Mouse (Mus musculus): ENCODE measurements around the gene Oat. TPM values are rescaled to one million over a fixed set of nuclear protein-coding genes. Genes with fewer than 3 reads are reported as not detected.

The Oat gene
- total RNA-seq, 2 experiments from 2014 or later = 162 to 164 TPM

DNA sequence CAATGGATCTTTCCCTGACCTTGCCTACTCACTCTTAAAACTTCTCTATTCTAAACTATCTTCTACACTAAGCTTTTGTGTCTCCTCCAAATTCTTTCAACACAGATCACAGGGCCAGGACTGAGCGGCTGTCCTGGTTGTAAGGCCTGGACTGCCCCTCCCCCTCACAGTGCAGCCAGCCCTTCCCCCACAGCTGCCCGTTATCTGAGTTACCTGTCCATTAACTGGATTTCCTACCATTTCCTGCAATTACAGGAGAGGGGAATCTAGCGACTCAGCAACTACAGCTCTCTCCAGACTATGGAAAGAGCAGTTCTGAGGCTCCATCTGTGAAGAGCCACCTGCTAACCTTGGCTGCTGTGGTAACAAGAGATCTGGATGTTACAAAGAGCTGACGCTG lies 20.3 kb downstream of the Oat start:
- intact Hi-C loops (cut with DNase I) = loop anchor here (10.0 kb wide), 1 partner anchor 1001 kb away; no protein-coding TSS in a partner anchor
- no peak for DNase-seq (ENCODE audit: low spot score)

GRCm38 (mm10) chr7:132554091-132554490 lies 22.1 kb downstream of the Oat start:
- intact Hi-C loops (cut with DNase I) = loop anchor here (10.0 kb wide), 1 partner anchor 999 kb away; no protein-coding TSS in a partner anchor

DNA sequence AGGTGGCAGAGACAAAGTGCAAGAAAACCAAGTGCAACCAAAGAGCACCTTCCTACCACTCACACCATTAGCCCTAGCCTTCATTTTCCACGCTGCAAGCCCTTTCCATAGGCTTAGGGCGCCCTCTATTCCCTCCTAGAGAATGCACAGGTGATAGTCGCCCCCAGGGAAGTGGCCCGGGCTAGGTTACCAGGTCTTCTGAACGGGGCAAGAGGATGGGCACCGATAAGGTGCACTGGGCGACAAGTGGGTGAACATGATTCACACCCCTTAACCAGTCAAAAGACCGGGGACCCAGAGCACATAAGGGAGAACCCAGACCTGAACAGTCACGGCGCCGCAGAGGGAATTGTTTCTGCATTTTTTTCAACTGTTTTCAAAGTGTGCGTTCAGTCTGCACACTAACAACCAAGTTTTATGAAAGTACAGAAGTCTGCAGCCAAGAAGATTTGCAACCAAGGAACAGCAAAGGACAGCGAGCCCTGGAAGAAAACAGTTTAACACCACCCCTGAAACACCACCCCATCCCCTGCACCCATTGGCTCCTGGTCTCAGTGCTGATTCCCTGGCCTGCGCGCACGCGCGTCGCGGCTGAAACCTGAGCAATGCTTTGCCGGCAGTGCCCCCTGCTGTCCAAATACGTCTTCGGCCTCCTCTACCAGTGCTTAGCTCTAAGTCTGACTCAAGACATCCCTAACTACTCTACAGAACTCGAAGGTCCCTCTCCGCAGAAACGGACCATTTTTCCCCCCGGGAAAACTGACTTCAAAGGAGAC lies 24.7 kb downstream of the Oat start:
- intact Hi-C loops (cut with DNase I) = loop anchor here (1.0 to 10.0 kb wide), 5 partner anchors 75 to 997 kb away; partner anchors contain the start of gene Chst15
- peak; percentile 85 for DNase-seq (ENCODE audit: low spot score)

More at GRCm38 (mm10) chr7:132554091-132554490, 22.1 kb downstream of the Oat start:
- no peak for DNase-seq (ENCODE audit: low spot score)

DNA sequence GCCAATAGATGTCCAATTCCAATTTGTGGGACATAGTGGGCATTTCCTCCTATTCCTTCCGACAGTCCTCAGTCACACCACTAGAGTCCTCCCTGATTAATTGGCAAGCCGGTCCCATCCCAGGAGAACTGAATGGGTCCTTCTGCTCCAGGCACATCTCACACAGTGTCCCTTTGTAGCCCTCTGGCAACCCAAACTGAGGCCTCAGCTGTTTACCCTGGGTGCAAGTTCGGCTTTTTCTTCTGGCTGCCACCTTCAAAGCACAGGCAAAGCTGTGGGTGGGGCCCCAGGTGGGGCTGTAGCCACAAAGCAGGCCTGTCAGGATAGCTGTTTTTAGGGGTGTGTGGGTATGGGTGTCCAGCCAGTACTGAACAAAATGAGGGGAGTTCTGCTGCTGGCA lies 29.1 kb downstream of the Oat start:
- intact Hi-C loops (cut with DNase I) = no loop called here
- no peak for DNase-seq (ENCODE audit: low spot score)

GRCm38 (mm10) chr7:132542427-132542826 lies 33.8 kb downstream of the Oat start:
- intact Hi-C loops (cut with DNase I) = no loop called here
- no peak for DNase-seq (ENCODE audit: low spot score)

GRCm38 (mm10) chr7:132541566-132541965 lies 34.6 kb downstream of the Oat start:
- intact Hi-C loops (cut with DNase I) = no loop called here

DNA sequence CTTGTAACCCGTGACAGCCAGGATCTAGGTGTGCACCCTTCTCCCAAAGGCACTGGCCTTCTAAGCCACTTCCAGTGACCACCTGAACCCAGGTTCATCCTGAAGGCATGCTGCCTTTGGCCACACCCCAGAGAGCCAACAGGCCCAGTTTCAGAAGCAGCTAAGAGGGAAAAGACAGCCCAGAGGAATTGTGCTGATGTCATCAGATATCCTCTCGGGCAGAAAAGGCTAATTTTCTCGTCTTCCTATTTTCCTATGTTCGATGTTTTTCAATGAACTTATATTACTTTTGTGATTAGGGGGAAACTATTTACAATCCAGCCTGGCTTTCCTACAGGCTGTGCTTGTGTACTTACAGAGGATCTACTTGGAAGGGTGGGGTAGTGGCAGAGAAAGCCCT lies 35.6 kb downstream of the Oat start:
- no peak for DNase-seq (ENCODE audit: low spot score)
- intact Hi-C loops (cut with DNase I) = no loop called here

More at GRCm38 (mm10) chr7:132541566-132541965, 34.6 kb downstream of the Oat start:
- DNase-seq (ENCODE audit: low spot score) = no peak

DNA sequence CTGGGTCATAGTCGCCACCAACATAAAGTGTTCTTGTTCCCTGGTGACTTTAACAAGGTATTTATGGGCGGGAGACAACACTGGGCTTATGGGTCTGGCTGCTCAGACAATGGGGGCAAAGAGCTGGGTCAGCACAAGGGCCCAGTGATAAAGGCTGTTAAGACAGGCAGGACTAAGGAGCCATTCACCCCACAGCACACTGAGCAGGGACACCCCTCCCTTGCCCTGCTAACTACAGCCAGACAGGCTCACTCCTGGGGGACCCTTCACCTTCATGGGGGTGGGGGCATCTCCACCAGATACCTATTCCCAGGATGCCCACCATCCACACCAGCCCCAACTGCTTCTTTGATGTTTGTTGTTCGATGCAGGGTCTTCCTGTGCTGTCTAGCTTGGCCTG lies 47.0 kb downstream of the Oat start:
- no peak for DNase-seq (ENCODE audit: low spot score)
- intact Hi-C loops (cut with DNase I) = no loop called here

- DNase-seq (ENCODE audit: low spot score) = no peak
- intact Hi-C loops (cut with DNase I) = no loop called here
Measured at GRCm38 (mm10) chr7:132513419-132513982, 62.7 kb downstream of the Oat start.

DNA sequence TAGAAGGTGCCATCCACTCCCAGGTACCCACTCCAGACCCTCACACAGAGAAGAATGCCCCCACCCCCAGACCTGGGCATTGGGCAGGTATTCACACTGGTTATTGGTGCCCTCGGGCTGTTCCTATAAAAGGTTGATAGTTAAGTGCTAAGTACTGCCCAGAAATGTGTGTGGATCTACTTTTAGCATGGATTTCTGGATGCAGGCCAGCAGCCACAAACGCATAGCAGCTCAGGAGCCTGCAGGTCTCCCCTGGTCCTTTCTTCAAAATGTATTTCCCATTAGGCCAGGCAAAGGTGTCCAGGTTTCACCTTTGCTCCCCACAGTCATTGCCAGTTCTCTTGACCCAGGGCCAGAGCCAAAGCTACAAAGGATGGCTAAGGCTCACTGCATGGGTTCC lies 67.1 kb downstream of the Oat start:
- intact Hi-C loops (cut with DNase I) = no loop called here
- DNase-seq (ENCODE audit: low spot score) = no peak

Other genes with a start within 250 kb of the Oat start
- not detected for gene Nkx1-2, start 23.2 kb upstream of the Oat start, total RNA-seq (2021)
- gene Lhpp, start 34.2 kb upstream of the Oat start, total RNA-seq (2021) = 10 to 100 TPM; 14.6 to 15.6 TPM
- gene Fam53b, start 237.5 kb upstream of the Oat start, total RNA-seq (2021) = 10 to 100 TPM; 25.8 to 26.8 TPM